Mouse (Mus musculus) layer of hippocampus, adult 6 months (tissue): Measurements from ENCODE around the gene Rab21. TPM values are rescaled to one million over a fixed set of nuclear protein-coding genes. Genes with fewer than 3 reads are reported as not detected.

Experiments used
- long read RNA-seq, 2 experiments: library from polyadenylated mRNA; unstranded; transcript quantifications; one replicate each; pipeline ENCODE4 v2.0.0; 2019 to 2020
- polyA plus RNA-seq: library from polyadenylated mRNA; unstranded; fragments of <200 nt; fragmentation: Nextera tagmentation; gene quantifications from 2 replicates; pipeline ENCODE4 v1.2.3, GENCODE M21; 2021

Gene Rab21
- 7.6 and 8.6 TPM in 2 replicates for polyA plus RNA-seq
- long read RNA-seq, experiment 1, full-length matches to known transcripts: 1 of 18 reads
- long read RNA-seq, experiment 1, partial matches to known transcripts: 6 of 18 reads
- long read RNA-seq, experiment 1, other reads (novel, unspliced or antisense): 11 of 18 reads
- long read RNA-seq, experiment 2, full-length matches to known transcripts: 4 of 10 reads
- long read RNA-seq, experiment 2, partial matches to known transcripts: 3 of 10 reads
- long read RNA-seq, experiment 2, other reads (novel, unspliced or antisense): 3 of 10 reads

DNA sequence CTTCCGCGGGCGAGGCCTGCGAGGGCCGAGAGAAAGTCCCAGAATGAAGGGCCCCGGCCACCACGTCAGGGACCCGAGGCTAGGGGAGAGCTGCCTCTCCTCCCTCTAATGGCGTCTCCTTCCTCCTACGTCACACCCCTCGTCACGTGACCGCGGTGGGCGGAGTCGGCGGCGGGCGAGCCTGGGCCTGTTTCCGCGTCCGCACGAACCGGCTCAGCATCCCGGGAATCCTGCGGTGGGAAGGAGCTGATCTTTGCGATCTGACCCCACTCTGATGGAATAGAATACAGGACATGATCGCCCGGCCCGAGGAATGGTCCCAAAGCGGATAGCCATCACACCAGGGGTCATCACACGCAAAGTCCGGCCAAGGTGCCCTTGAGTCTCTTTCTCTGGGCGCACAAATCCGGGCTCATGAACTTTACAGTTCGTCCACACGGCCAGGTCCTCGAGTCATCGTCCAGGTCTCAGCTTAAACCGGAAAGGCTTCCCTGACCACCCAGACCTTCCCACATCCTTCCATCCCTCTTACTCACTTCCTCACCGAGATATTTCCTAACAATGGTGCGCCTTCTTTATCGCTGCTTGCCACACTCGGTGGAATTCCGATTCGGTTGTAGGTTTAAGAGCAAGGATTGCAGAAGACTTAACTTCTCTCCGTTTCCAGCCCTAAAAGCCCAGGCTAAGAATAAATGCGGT lies at the start of gene Rab21:
Gene Rab21 (minus strand): TSS at position 122 of the 699 bp plus-strand sequence.

DNA sequence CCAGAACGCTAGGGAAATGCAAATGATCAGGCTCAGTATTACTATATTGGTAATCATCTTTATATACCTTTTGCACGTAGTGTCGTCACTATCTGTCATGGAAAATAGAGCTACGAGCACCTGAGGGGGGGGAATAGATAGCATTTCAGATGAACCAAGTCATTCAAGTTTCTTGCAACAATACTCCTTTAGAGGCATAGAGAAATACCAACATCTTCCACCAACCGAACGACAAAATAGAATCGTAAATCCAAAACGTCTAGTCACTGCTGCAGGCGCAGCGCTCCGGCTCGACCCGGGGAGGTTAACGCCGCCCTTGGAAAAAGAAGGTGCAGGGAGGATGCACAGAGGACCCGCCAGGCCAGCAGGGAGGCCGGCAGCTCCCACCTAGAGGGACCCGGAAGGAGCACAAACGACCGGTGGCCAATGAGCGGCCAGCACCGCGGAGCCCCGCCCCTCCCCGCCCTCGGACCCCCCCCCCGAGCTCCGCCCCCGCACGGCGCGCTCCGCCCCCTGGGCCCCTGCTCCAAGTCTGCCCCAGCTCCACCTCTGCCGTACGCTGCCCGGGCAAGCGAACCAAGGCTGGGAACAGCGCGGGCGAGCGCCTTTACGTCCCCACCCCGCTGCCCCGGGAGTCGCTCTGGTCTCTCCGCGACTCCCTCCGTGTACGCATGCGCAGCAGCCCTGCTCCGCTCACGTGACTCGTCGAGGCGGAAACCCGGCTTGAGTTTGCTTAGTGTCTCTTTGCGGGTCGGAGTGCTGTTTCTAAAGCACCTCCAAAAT lies 46.6 kb upstream of the Rab21 start, which contains the start of gene Tmem19:
Gene Tmem19 (minus strand): TSS at position 662 of the 783 bp plus-strand sequence.

DNA sequence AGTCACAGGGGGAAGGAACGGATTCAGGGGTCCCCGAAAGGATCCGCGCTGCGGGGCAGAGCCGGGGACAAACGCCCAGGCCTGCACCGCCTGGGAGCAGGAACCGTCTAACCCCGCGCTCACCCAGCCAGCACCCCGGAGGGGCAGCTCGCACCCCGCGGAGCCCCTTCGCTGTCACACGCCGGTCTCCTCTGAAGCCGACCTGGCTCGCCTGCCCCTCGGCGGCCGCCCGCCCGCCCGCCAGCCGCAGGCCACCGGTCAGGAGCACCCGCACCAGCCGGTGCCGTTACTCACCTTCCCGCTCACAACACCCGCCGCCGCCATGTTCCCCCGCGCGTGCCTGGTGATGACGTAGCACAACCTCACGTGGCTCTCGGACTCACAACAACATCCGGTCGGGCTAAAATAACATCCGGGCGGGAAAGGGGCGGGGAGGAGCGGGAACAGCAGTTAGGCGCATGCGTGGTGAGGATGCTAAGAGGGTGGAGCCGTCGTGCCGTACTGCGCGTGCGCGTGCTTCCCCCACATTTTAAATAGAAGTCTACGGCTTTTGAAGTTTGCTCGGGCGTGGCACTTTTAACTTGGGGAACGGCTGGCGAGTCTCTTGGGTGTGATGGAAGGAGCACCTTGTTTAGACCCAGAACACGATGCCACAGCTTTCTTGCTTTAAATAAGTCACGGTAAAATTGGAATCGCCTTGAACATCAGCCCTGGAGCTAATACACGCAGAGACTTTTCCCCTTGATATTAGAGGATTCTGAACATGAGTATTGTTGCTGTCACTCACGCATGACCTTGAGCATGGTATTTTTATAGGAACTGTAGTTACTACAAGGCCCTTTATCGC lies 64.1 kb downstream of the Rab21 start, which contains the start of gene Tbc1d15:
Gene Tbc1d15 (minus strand): TSS at position 380 of the 847 bp plus-strand sequence.

Other genes with a start within 250 kb of the Rab21 start
- 0.83 and 1.1 TPM in 2 replicates for gene Tph2, start 130.6 kb downstream of the Rab21 start, polyA plus RNA-seq
- 25.7 and 27.5 TPM in 2 replicates for gene Tbc1d15, start 64.1 kb downstream of the Rab21 start, polyA plus RNA-seq
- 39.9 and 46.5 TPM in 2 replicates for gene Tmem19, start 46.9 kb upstream of the Rab21 start, polyA plus RNA-seq
- 7.5 and 9.5 TPM in 2 replicates for gene Thap2, start 68.8 kb upstream of the Rab21 start, polyA plus RNA-seq
- 2.3 and 2.7 TPM in 2 replicates for gene Zfc3h1, start 69.4 kb upstream of the Rab21 start, polyA plus RNA-seq